Comparison of ENCODE assay signal across 8 mouse cellular contexts in genomic region chr17:47873341-47873791, GRCm38 (mm10). TPM values are rescaled to one million over a fixed set of nuclear protein-coding genes. Genes with fewer than 3 reads are reported as not detected.
DNase-seq lines count a peak whose midpoint lies in the region; ATAC-seq and TF ChIP-seq lines count a peak whose summit lies in the region.

No protein-coding gene starts in this region.

- H3K4me3 ChIP-seq in MEL (ENCODE audit: control insufficient read depth in 1 of 2, insufficient read depth in 1 of 2, low read depth in 2 of 2, low read length in 2 of 2), result no peak overlapping the region
- no peak overlapping the region for H3K4me3 ChIP-seq in hindbrain, embryonic 11.5 days (ENCODE audit: low read depth, low read length)
- peak overlapping the region; percentile 23; the same call in 1 of the 2 replicates for H3K4me3 ChIP-seq in lung, embryonic 16.5 days (ENCODE audit: low read length)

- no peak overlapping the region for H3K4me2 ChIP-seq in hindbrain, embryonic 11.5 days (replicated peaks; ENCODE audit: low read depth, low read length)
- H3K4me2 ChIP-seq in lung, embryonic 16.5 days (ENCODE audit: low read depth, low read length), result peak overlapping the region; percentile 36

- DNase-seq in MEL (ENCODE audit: low read depth, low spot score), result peak; percentile 81
- DNase-seq in cerebellum, adult 8-10 months, result peak; percentile 78
- DNase-seq in frontal cortex, adult 2 months (ENCODE audit: extremely low spot score in 1 of 2, low spot score in 1 of 2), result peak; percentile 88 to 94
- peak; percentile 87 for DNase-seq in hindbrain, embryonic 11.5 days (ENCODE audit: low spot score)
- peak; percentile 87 for DNase-seq in layer of hippocampus, adult 9-11 months
- peak; percentile 58 for DNase-seq in ovary, postnatal 10 days (ENCODE audit: low spot score)
- peak; percentile 87 to 88 for DNase-seq in thymus, postnatal 10 days (ENCODE audit: low spot score in 2 of 2)

- no peaks in the 10 kb centered on the region for H3K79me2 ChIP-seq in MEL (ENCODE audit: control insufficient read depth, insufficient read depth, low read length, poor library complexity)

- no peaks in the 10 kb centered on the region for H3K9me3 ChIP-seq in MEL (replicated peaks; ENCODE audit: insufficient read depth, low read length)
- H3K9me3 ChIP-seq in hindbrain, embryonic 11.5 days (ENCODE audit: control insufficient read depth, low read length), result no peaks in the 10 kb centered on the region
- no peaks in the 10 kb centered on the region for H3K9me3 ChIP-seq in lung, embryonic 16.5 days (ENCODE audit: control insufficient read depth, low read length)

- ATAC-seq in hindbrain, embryonic 11.5 days (ENCODE audit: low FRiP score), result peak; percentile 28
- ATAC-seq in lung, embryonic 16.5 days (ENCODE audit: low read depth), result peak; percentile 50

- TF ChIP-seq POLR2A in MEL (IDR thresholded peaks at IDR 0.05; ENCODE audit: control insufficient read depth in 1 of 2, insufficient read depth in 1 of 2, low read depth in 1 of 2, low read length in 2 of 2, poor library complexity in 1 of 2), result no peak

- H3K9ac ChIP-seq in MEL (ENCODE audit: control insufficient read depth, low read depth, low read length, poor library complexity, severe bottlenecking), result no peak overlapping the region
- no peak overlapping the region for H3K9ac ChIP-seq in hindbrain, embryonic 11.5 days (ENCODE audit: low read depth, low read length)
- no peak overlapping the region for H3K9ac ChIP-seq in lung, embryonic 16.5 days (ENCODE audit: low read length)

- no peak overlapping the region for H3K27ac ChIP-seq in MEL (ENCODE audit: control insufficient read depth, low read depth, low read length)
- H3K27ac ChIP-seq in hindbrain, embryonic 11.5 days (ENCODE audit: low read depth, low read length), result peak overlapping the region; percentile 66; the same call in 1 of the 2 replicates
- no peak overlapping the region for H3K27ac ChIP-seq in lung, embryonic 16.5 days (ENCODE audit: low read length)

- peak; percentile 60 for TF ChIP-seq RAD21 in MEL (IDR thresholded peaks at IDR 0.05; ENCODE audit: low read depth, low read length)

- H3K36me3 ChIP-seq in MEL (ENCODE audit: control insufficient read depth in 1 of 2, insufficient read depth in 2 of 2, low read length in 2 of 2), result peaks cover 0 to 2% of the 10 kb centered on the region in 2 experiments; a peak in 2 of 4 replicates
- H3K36me3 ChIP-seq in hindbrain, embryonic 11.5 days (ENCODE audit: control insufficient read depth, insufficient read depth, low read length), result peaks cover 3% of the 10 kb centered on the region; the same call in 1 of the 2 replicates
- peaks cover 39% of the 10 kb centered on the region for H3K36me3 ChIP-seq in lung, embryonic 16.5 days (ENCODE audit: control insufficient read depth, insufficient read depth, low read length)

- 17% methylated on average over 9 of the region's 9 CpGs for WGBS in hindbrain, embryonic 11.5 days
- WGBS in lung, embryonic 16.5 days, result 8% methylated on average over 9 of the region's 9 CpGs

- no peaks in the 10 kb centered on the region for H3K27me3 ChIP-seq in MEL (ENCODE audit: control insufficient read depth in 1 of 2, insufficient read depth in 2 of 2, low read length in 2 of 2)
- peaks cover 2% of the 10 kb centered on the region; the same call in 1 of the 2 replicates for H3K27me3 ChIP-seq in hindbrain, embryonic 11.5 days (ENCODE audit: control insufficient read depth, insufficient read depth, low read length)
- no peaks in the 10 kb centered on the region for H3K27me3 ChIP-seq in lung, embryonic 16.5 days (ENCODE audit: control insufficient read depth, insufficient read depth, low read depth, low read length)

- TF ChIP-seq EP300 in MEL (IDR thresholded peaks at IDR 0.05; ENCODE audit: low read depth in 1 of 2, low read length in 2 of 2), result no peak

- TF ChIP-seq CTCF in MEL (IDR thresholded peaks at IDR 0.05 in 2 of 3, conservative IDR thresholded peaks at IDR 0.05 in 1 of 3; ENCODE audit: control insufficient read depth in 1 of 3, insufficient read depth in 1 of 3, low read depth in 2 of 3, low read length in 3 of 3, poor library complexity in 1 of 3, severe bottlenecking in 1 of 3), result peak; percentile 60 to 70 (median 70)

- peaks cover 0 to 6% of the 10 kb centered on the region in 2 experiments; a peak in 1 of 4 replicates for H3K4me1 ChIP-seq in MEL (ENCODE audit: control insufficient read depth in 1 of 2, insufficient read depth in 2 of 2, low read length in 2 of 2)
- peaks cover 20% of the 10 kb centered on the region for H3K4me1 ChIP-seq in hindbrain, embryonic 11.5 days (replicated peaks; ENCODE audit: control insufficient read depth, insufficient read depth, low read length)
- H3K4me1 ChIP-seq in lung, embryonic 16.5 days (replicated peaks; ENCODE audit: control insufficient read depth, insufficient read depth, low read length), result peaks cover 12% of the 10 kb centered on the region

TF ChIP-seq in MEL, 35 proteins besides CTCF, POLR2A, EP300 and RAD21:
- peak; percentile 68 for TF ChIP-seq ELF1 (IDR thresholded peaks at IDR 0.05; ENCODE audit: low read depth, low read length)
- TF ChIP-seq HCFC1 (IDR thresholded peaks at IDR 0.05; ENCODE audit: low read depth, low read length), result peak; percentile 41; the same call in 1 of the 2 replicates
- TF ChIP-seq SMC3 (IDR thresholded peaks at IDR 0.05; ENCODE audit: low read depth, low read length), result peak; percentile 54
- TF ChIP-seq MAZ (IDR thresholded peaks at IDR 0.05; ENCODE audit: low read depth, low read length), result no peak

RNA-seq across cellular contexts. Expression of gene Mdfi, which starts 38.9 kb away (rescaled TPM):
- total RNA-seq in MEL (2012; rRNA removed), result not detected in 2 replicates
- not detected for polyA plus RNA-seq in MEL (2012; ENCODE audit: insufficient read depth in 1 of 2, insufficient read length in 2 of 2, low read depth in 1 of 2, low replicate concordance in 2 of 2, missing spikeins in 1 of 2)
- 3.8 and 4.6 TPM in 2 replicates for polyA plus RNA-seq in frontal cortex, adult 2 months (2012; rRNA removed)
- polyA plus RNA-seq in hindbrain, embryonic 11.5 days (2014; fragmentation: Nextera tagmentation; extraction: Ambion mirVana), result 39.0 and 40.5 TPM in 2 replicates
- polyA plus RNA-seq in lung, embryonic 16.5 days (2015; fragmentation: Nextera tagmentation; extraction: Ambion mirVana), result 18.1 and 22.1 TPM in 2 replicates

RNA-seq across cellular contexts. Expression of gene Foxp4, which starts 51.1 kb away (rescaled TPM):
- total RNA-seq in MEL (2012; rRNA removed), result 6.6 and 7.1 TPM in 2 replicates
- 10 to 100 TPM in 1 of 2 experiments, not detected in 1; 50.5 TPM for polyA plus RNA-seq in MEL (2012; ENCODE audit: insufficient read depth in 1 of 2, insufficient read length in 2 of 2, low read depth in 1 of 2, low replicate concordance in 2 of 2, missing spikeins in 1 of 2)
- polyA plus RNA-seq in frontal cortex, adult 2 months (2012; rRNA removed), result 41.7 and 50.1 TPM in 2 replicates
- polyA plus RNA-seq in hindbrain, embryonic 11.5 days (2014; fragmentation: Nextera tagmentation; extraction: Ambion mirVana), result 23.9 and 28.4 TPM in 2 replicates
- polyA plus RNA-seq in lung, embryonic 16.5 days (2015; fragmentation: Nextera tagmentation; extraction: Ambion mirVana), result 13.6 and 14.6 TPM in 2 replicates
